Mouse (Mus musculus): ENCODE results near the gene Gm11060.

Gene Gm11060

GRCm38 (mm10) chr2:105091718-105092117, at the start of gene Gm11060:
TSS of gene Gm11060 (plus strand) at chr2:105092018.
- no peak for DNase-seq (ENCODE audit: low read depth, low spot score)

GRCm38 (mm10) chr2:105043152-105043551, 48.7 kb upstream of the Gm11060 start:
- DNase-seq (ENCODE audit: low read depth, low spot score), result no peak

GRCm38 (mm10) chr2:105048301-105048700, 43.5 kb upstream of the Gm11060 start:
- DNase-seq (ENCODE audit: low read depth, low spot score), result peak; percentile 88

- no peak for DNase-seq (ENCODE audit: low read depth, low spot score)
These were observed 36.3 kb upstream of the Gm11060 start for GRCm38 (mm10) chr2:105055529-105055928.

GRCm38 (mm10) chr2:105058577-105059116, 33.2 kb upstream of the Gm11060 start:
- DNase-seq (ENCODE audit: low read depth, low spot score), result no peak

GRCm38 (mm10) chr2:105062741-105063372, 29.0 kb upstream of the Gm11060 start:
- DNase-seq (ENCODE audit: low read depth, low spot score), result no peak

GRCm38 (mm10) chr2:105072496-105072895, 19.3 kb upstream of the Gm11060 start:
- no peak for DNase-seq (ENCODE audit: low read depth, low spot score)

GRCm38 (mm10) chr2:105074196-105074595, 17.6 kb upstream of the Gm11060 start:
- DNase-seq (ENCODE audit: low read depth, low spot score), result peak; percentile 10

GRCm38 (mm10) chr2:105075809-105076208, 16.0 kb upstream of the Gm11060 start:
- no peak for DNase-seq (ENCODE audit: low read depth, low spot score)

- no peak for DNase-seq (ENCODE audit: low read depth, low spot score)
These were observed 14.7 kb upstream of the Gm11060 start for GRCm38 (mm10) chr2:105077151-105077550.

- peak; percentile 51 for DNase-seq (ENCODE audit: low read depth, low spot score)
These were observed 9.5 kb upstream of the Gm11060 start for GRCm38 (mm10) chr2:105082256-105082790.

GRCm38 (mm10) chr2:105084035-105084434, 7.8 kb upstream of the Gm11060 start:
- DNase-seq (ENCODE audit: low read depth, low spot score), result no peak

- DNase-seq (ENCODE audit: low read depth, low spot score), result no peak
These were observed 5.7 kb upstream of the Gm11060 start for GRCm38 (mm10) chr2:105086081-105086480.

- no peak for DNase-seq (ENCODE audit: low read depth, low spot score)
These were observed 3.8 kb upstream of the Gm11060 start for GRCm38 (mm10) chr2:105088005-105088404.

GRCm38 (mm10) chr2:105089083-105089482, 2.7 kb upstream of the Gm11060 start:
- no peak for DNase-seq (ENCODE audit: low read depth, low spot score)

- no peak for DNase-seq (ENCODE audit: low read depth, low spot score)
These were observed 2.0 kb upstream of the Gm11060 start for GRCm38 (mm10) chr2:105089581-105090508.

- no peak for DNase-seq (ENCODE audit: low read depth, low spot score)
These were observed 827 bp upstream of the Gm11060 start for GRCm38 (mm10) chr2:105090991-105091390.

GRCm38 (mm10) chr2:105097294-105097953, 5.6 kb downstream of the Gm11060 start:
- DNase-seq (ENCODE audit: low read depth, low spot score), result no peak

GRCm38 (mm10) chr2:105099410-105099809, 7.6 kb downstream of the Gm11060 start:
- no peak for DNase-seq (ENCODE audit: low read depth, low spot score)

GRCm38 (mm10) chr2:105100541-105100940, 8.7 kb downstream of the Gm11060 start:
- DNase-seq (ENCODE audit: low read depth, low spot score), result peak; percentile 42

- peak; percentile 62 for DNase-seq (ENCODE audit: low read depth, low spot score)
These were observed 16.9 kb downstream of the Gm11060 start for GRCm38 (mm10) chr2:105108703-105109158.

GRCm38 (mm10) chr2:105114074-105114473, 22.3 kb downstream of the Gm11060 start:
- peak; percentile 82 for DNase-seq (ENCODE audit: low read depth, low spot score)

All from ZHBTc4 (cell line).